Mouse (Mus musculus) heart, embryonic 15.5 days (tissue): ENCODE data around the gene Timm13. TPM values are rescaled to one million over a fixed set of nuclear protein-coding genes. Genes with fewer than 3 reads are reported as not detected.

Source experiments
- ATAC-seq: fragments of 200-750 bp; cut with Nextera tagmentation; replicated peaks from 2 replicates; pipeline ENCODE4 v1.8.0; 2017; ENCODE audit warnings: low read depth, moderate TSS enrichment; ENCODE audit not compliant: insufficient number of reproducible peaks, insufficient read depth, low FRiP score
- H3K27ac ChIP-seq: fragments of 300-500 bp; sonication (generic); 2 replicates; pipeline ENCODE4 v1.5.1; 2015; ENCODE audit warnings: mild to moderate bottlenecking, inconsistent platforms
- H3K27me3 ChIP-seq: fragments of 300-500 bp; sonication (generic); 2 replicates; pipeline ENCODE4 v1.6.1; 2015; ENCODE audit warnings: inconsistent platforms
- H3K36me3 ChIP-seq: fragments of 300-500 bp; sonication (generic); 2 replicates; pipeline ENCODE4 v1.6.1; 2015; ENCODE audit warnings: mild to moderate bottlenecking, inconsistent platforms
- H3K4me1 ChIP-seq: fragments of 300-500 bp; sonication (generic); replicated peaks from 2 replicates; pipeline ENCODE4 v1.6.1; 2015; ENCODE audit warnings: inconsistent platforms
- H3K4me2 ChIP-seq: fragments of 300-500 bp; sonication (generic); 2 replicates; pipeline ENCODE4 v1.6.1; 2015; ENCODE audit warnings: inconsistent platforms, mild to moderate bottlenecking, moderate library complexity
- H3K4me3 ChIP-seq: fragments of 300-500 bp; sonication (generic); 2 replicates; pipeline ENCODE4 v1.5.1; 2015; ENCODE audit warnings: mild to moderate bottlenecking, inconsistent platforms
- H3K9ac ChIP-seq: fragments of 300-500 bp; sonication (generic); 2 replicates; pipeline ENCODE4 v1.6.1; 2015; ENCODE audit warnings: mild to moderate bottlenecking, inconsistent platforms
- H3K9me3 ChIP-seq: fragments of 300-500 bp; sonication (generic); replicated peaks from 2 replicates; pipeline ENCODE4 v1.6.1; 2016; ENCODE audit warnings: inconsistent platforms
- WGBS: fragments of 180-500 bp; shearing (Covaris S2); methylation state at CpG from one replicate; pipeline ENCODE4 v1.1.7; 2015; ENCODE audit warnings: mixed read lengths; 5-methylcytosine and 5-hydroxymethylcytosine counted together
- polyA plus RNA-seq: library from polyadenylated mRNA; unstranded; fragments of >200 nt; fragmentation: Nextera tagmentation; extraction: Ambion mirVana; gene quantifications from 2 replicates; pipeline ENCODE4 v1.2.1, GENCODE M21; 2015

The Timm13 gene
- polyA plus RNA-seq, 1 experiment from 2014 or later, result 299 TPM

DNA sequence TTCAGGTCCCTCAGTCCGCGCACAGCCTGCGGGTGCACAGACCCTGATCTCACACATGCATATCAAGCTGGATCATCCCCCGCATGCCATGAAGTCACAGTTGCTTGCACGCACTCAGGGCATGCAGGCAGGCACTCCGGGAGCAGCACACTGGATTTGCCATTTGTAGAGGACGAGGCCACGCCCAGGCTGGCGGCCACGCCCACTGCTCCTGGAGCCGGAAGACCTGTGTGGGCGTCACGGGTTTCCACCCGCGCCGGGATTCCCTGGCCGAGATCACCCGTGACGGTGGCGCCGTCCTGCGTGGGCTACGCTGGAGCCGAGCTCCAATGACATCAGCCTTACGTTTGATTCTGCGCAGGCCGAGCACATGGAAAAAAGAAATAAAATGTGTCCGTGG, 38.9 kb upstream of the Timm13 start:
- Histone ChIP-seq H3K27ac (peak overlapping the region; percentile 99), H3K9me3 (no peaks in the 10 kb centered on the region), H3K4me3 (peak overlapping the region; percentile 39), H3K9ac (peak overlapping the region; percentile 45; the same call in 1 of the 2 replicates), H3K4me2 (peak overlapping the region; percentile 69), H3K4me1 (peaks cover 83% of the 10 kb centered on the region), H3K36me3 (no peaks in the 10 kb centered on the region), H3K27me3 (no peaks in the 10 kb centered on the region)
- 3% methylated on average over 28 of the region's 28 CpGs for WGBS
- peak; percentile 21; the same call in 1 of the 2 replicates for ATAC-seq

DNA sequence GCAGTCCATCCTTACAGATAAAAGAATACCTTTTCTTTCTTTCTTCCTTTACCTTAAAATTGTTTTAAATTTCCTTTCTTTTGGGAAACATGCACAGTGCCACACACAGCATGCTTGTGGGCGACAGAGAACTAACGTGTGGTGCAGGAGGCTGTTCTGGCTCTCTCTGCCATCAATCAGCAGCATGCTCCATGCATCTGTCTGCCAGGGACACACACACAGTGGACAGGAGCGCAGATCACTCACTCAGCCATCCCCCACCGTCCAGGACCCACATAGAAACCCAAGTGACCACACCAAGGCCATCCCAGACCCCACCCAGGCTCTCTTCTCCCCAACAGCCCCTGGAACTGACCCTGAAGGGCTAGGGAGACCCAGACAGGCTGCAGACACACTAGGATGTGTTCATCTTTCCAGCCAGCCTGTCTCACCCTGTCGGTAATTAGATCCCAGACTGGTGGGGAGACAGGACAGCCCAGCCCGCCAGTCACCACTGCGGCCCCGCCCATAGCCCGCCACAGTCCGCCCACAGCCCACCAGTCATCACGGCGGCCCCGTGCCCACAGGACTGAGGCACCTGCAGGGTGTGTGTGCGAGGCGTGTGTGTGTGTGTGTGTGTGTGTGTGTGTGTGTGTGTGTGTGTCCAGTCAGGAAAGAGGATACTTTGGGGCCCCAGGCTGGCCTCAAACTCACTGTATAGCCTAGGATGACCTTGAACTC, 38.2 kb upstream of the Timm13 start:
- H3K36me3 ChIP-seq, result no peaks in the 10 kb centered on the region
- H3K4me3 ChIP-seq, result peak overlapping the region; percentile 39
- peak overlapping the region; percentile 99 for H3K27ac ChIP-seq
- ATAC-seq, result peak; percentile 23; the same call in 1 of the 2 replicates
- peak overlapping the region; percentile 69 for H3K4me2 ChIP-seq
- H3K4me1 ChIP-seq, result peaks cover 90% of the 10 kb centered on the region
- H3K9me3 ChIP-seq, result no peaks in the 10 kb centered on the region
- WGBS, result 9% methylated on average over 15 of the region's 15 CpGs
- no peaks in the 10 kb centered on the region for H3K27me3 ChIP-seq
- peak overlapping the region; percentile 45 for H3K9ac ChIP-seq

DNA sequence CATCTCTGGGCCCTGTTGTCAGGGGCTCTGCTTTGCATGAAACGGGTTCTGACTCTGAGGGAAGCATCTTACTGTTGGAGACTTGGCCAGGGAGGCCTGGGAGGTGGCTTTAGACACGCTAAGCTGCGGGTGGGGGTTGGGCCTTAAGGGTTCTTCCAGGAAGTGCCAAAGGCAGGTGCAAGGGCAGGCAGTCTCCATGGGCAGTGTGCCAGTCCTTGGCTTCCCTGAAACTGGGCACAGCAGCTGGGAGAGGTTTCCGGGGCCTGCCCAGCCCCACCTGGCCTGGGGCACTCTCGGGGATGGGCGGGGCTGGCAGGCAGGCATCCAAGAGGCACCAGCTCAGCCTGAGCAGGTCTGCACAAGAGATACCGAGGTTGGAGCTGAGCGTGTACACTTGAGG, 36.9 kb upstream of the Timm13 start:
- WGBS, result 14% methylated on average over 8 of the region's 8 CpGs
- Histone ChIP-seq H3K27me3 (no peaks in the 10 kb centered on the region), H3K4me3 (no peak overlapping the region), H3K4me2 (peak overlapping the region; percentile 24; the same call in 1 of the 2 replicates), H3K36me3 (no peaks in the 10 kb centered on the region), H3K4me1 (peaks cover 91% of the 10 kb centered on the region), H3K9me3 (no peaks in the 10 kb centered on the region), H3K9ac (no peak overlapping the region; the same call in 1 of the 2 replicates), H3K27ac (peak overlapping the region; percentile 99)
- ATAC-seq, result no peak

DNA sequence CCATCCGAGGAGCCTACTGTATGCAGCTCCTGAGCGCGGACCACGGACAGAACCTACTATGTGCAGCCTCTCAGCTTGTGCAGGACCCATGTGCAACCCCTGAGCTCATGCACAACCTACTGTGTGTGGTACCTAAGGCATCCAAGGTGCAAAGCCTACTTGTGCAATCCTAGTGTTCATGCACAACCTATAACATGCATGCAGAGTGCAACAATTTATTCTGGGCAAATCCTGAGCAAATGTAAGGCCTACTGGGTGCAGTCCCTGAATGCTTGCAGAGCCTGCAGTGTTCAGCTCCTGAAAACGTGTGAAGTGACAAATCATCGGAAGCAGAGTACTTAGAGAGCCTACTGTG, 36.0 kb upstream of the Timm13 start:
- Histone ChIP-seq H3K9ac (peak overlapping the region; percentile 71; the same call in 1 of the 2 replicates), H3K4me3 (peak overlapping the region; percentile 51), H3K27me3 (no peaks in the 10 kb centered on the region), H3K4me2 (peak overlapping the region; percentile 81), H3K4me1 (peaks cover 97% of the 10 kb centered on the region), H3K27ac (peak overlapping the region; percentile 99), H3K36me3 (no peaks in the 10 kb centered on the region), H3K9me3 (no peaks in the 10 kb centered on the region)
- 11% methylated on average over 6 of the region's 6 CpGs for WGBS
- no peak for ATAC-seq

DNA sequence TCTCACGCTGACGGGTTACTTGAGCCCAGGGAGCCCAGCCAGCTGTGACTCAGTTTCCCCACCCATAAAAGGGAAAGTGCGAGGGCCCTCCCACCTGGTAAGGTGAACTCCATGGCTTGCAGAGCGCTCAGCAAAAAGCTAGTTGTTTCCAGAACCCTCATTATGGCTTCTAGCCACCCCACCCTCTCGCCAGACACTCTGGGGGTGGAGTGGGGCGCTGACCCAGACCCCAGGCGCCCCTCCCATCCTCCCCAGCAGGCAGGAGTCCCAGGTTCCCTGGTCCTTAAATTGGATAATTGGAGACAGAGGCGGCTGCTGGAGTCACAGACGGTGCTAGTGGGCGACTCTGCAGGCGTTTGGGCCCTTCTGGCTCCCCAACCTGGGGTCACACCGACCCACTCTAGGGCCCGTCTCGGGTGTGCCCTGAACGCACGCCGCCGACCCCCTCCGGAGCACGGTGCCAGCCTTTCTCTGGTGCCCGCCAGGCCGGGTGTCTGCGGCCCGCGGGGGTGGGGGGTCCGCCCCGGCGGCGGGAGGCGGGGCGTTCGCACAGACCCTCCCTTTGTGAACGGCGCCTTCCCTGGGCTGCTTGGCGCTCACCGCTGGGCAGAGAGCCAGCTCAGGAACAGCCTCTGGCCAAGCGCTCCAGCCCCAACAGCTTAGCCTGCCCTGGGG, 35.5 kb upstream of the Timm13 start:
- peak overlapping the region; percentile 71 for H3K9ac ChIP-seq
- WGBS, result 3% methylated on average over 37 of the region's 37 CpGs
- H3K36me3 ChIP-seq, result no peaks in the 10 kb centered on the region
- H3K27me3 ChIP-seq, result no peaks in the 10 kb centered on the region
- peaks cover 97% of the 10 kb centered on the region for H3K4me1 ChIP-seq
- peak; percentile 51 for ATAC-seq
- no peaks in the 10 kb centered on the region for H3K9me3 ChIP-seq
- H3K4me2 ChIP-seq, result peak overlapping the region; percentile 81
- H3K4me3 ChIP-seq, result peak overlapping the region; percentile 51
- peak overlapping the region; percentile 99 for H3K27ac ChIP-seq

DNA sequence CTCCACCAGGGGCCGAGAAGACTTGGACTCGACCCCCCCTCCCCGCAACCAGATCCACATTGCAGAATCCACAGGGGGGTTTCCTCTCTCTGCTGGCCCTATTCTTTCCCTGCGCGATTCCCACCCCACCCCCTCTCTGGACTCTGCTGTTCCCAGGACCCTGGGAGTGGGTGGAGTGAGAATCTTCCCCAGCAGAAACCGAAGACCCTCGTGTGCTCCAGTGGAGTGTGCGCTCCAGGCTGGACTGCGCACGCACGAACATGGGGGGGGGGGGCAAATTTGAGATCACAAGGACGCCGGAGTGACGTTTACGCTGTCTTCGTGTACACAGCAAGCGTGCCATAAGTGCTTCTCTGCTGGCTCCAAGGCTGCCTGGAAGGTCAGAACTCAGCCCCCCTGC, 34.9 kb upstream of the Timm13 start:
- peak overlapping the region; percentile 71; the same call in 1 of the 2 replicates for H3K9ac ChIP-seq
- no peaks in the 10 kb centered on the region for H3K9me3 ChIP-seq
- ATAC-seq, result no peak
- H3K27me3 ChIP-seq, result no peaks in the 10 kb centered on the region
- 11% methylated on average over 17 of the region's 17 CpGs for whole genome bisulfite sequencing
- peak overlapping the region; percentile 99 for H3K27ac ChIP-seq
- no peaks in the 10 kb centered on the region for H3K36me3 ChIP-seq
- H3K4me3 ChIP-seq, result peak overlapping the region; percentile 51
- peaks cover 97% of the 10 kb centered on the region for H3K4me1 ChIP-seq
- H3K4me2 ChIP-seq, result peak overlapping the region; percentile 81

DNA sequence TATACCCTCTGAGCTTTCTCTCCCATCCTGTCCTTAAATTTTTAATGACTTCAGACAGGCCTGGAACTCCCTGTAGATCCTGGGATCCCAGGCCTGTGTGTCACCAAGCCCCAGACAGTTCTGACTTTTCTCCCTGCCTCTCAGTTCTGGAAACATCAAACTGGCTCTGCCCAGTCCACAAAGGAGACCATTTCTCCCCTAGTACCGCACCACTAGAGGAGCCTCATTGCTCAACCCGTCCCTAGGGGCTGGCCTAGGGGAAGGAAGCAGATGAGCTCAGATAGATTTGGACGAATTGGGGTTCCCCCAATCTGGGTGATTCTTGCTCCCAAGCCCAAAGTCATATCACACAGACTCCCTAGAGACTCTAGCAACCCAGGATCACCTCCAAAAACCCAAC, 34.5 kb upstream of the Timm13 start:
- ATAC-seq, result no peak
- 37% methylated on average over 3 of the region's 3 CpGs for WGBS
- H3K27me3 ChIP-seq, result no peaks in the 10 kb centered on the region
- no peak overlapping the region for H3K9ac ChIP-seq
- H3K4me3 ChIP-seq, result no peak overlapping the region
- no peaks in the 10 kb centered on the region for H3K36me3 ChIP-seq
- H3K9me3 ChIP-seq, result no peaks in the 10 kb centered on the region
- peak overlapping the region; percentile 81; the same call in 1 of the 2 replicates for H3K4me2 ChIP-seq
- H3K4me1 ChIP-seq, result peaks cover 96% of the 10 kb centered on the region
- peak overlapping the region; percentile 99 for H3K27ac ChIP-seq

DNA sequence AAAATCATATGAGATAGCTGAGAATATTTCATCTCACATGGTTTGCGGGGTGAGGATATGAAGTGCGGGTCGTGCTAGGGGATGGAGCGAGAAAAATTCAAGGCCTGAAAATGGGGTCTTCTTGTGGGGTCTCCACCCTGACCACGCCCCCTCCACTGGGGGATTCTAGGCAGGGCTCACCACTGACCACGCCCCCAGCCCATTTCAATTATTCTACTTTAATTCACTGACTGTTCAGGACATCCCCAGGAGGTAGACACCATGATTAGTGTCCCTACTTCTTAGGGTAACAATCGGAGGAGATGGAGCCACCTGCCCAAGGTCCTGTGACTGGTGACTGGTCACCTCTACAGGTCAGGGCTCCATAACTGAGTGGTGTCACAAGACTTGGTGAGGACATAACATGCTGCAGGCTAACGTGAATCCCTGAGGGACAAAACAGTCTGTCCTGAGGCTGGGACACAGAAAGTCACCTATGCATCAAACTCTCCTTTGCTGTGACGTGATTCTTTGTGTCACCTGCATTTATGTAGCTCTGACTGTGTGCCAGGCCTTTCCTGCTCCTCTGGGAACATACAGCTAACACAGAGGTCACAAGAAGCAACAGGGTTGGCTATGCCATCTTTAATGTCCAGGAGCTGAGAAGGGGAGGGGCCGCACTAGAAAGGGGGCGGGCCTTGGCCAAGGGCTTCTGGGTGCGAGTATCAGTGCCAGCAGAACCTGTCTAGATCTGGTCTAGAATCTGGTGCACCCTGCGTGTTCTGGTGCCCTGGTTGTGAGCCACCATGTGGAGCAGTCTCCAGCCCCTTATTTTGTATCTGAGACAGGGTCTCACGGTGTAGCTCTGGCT, 33.6 kb upstream of the Timm13 start:
- peak overlapping the region; percentile 28 for H3K27ac ChIP-seq
- H3K27me3 ChIP-seq, result no peaks in the 10 kb centered on the region
- H3K9me3 ChIP-seq, result no peaks in the 10 kb centered on the region
- ATAC-seq, result no peak
- H3K4me2 ChIP-seq, result no peak overlapping the region; the same call in 1 of the 2 replicates
- H3K9ac ChIP-seq, result no peak overlapping the region
- H3K4me3 ChIP-seq, result no peak overlapping the region
- H3K36me3 ChIP-seq, result no peaks in the 10 kb centered on the region
- H3K4me1 ChIP-seq, result peaks cover 90% of the 10 kb centered on the region
- WGBS, result 61% methylated on average over 14 of the region's 14 CpGs

DNA sequence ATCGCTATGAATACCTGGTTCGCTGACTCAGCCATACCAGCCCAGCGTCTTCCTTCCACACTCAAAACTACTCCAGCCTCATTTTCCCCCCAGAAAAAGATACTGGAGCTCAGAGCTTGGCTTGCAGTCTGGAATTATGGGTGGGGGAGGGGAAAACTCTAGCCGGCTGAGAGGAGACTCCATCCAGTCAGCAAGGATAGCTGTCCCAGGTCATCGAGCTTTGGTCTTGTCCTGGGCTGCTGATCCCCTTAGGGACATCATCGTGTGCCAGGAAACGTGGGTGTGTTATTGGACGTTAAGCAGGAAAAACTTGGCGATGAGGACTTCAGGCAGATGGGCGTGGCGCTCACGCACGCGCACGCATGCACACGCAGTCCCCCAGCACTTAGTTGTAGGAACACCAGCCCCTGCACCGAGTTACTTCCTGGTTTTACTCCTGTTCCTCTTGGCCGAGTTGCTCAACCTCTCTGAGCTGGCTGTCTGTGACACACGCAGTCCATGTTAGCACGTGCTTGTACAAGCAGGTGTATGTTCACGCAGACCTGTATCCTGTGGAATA, 32.7 kb upstream of the Timm13 start:
- peak overlapping the region; percentile 17 for H3K27ac ChIP-seq
- WGBS, result 5% methylated on average over 21 of the region's 21 CpGs

DNA sequence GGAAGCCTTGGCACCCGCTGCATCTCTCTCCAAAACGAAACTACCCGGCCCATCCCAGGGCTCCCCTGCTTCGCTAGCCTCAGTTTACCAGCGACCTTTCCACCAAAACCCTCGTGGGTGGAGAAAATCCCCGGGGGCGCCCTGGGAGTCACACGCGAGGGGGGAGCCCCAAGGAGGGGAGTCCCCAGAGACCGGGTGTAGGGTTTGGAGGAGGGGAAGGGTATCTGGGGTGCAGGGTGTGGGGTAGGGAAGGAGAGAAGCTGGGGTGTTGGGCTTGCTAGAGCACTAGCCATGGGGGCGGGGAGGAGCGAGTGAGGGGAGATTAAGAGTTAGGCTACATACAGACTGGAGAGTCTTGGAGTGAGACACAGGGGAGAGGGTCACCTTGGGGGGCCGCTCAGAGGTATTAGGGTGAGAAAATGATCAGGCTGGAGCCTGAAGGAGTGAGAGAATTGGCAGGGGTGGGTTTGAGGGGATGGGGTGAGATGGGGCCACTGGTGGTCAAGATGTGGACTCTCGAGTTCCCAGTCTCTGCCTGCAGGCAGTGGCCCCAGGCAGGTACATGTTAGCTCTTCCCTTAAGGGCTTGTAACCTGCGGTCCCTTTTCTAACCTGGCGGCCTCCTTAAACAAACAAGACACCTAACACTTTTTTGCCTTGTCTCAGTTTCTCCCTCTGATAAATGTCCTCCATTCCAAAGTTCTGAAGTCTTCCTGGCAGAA, 32.1 kb upstream of the Timm13 start:
- Histone ChIP-seq H3K4me2 (peak overlapping the region; percentile 86), H3K4me1 (peaks cover 81% of the 10 kb centered on the region), H3K9me3 (no peaks in the 10 kb centered on the region), H3K4me3 (peak overlapping the region; percentile 81), H3K27me3 (no peaks in the 10 kb centered on the region), H3K27ac (peak overlapping the region; percentile 74), H3K9ac (peak overlapping the region; percentile 82), H3K36me3 (no peaks in the 10 kb centered on the region)
- no peak for ATAC-seq
- 3% methylated on average over 17 of the region's 17 CpGs for WGBS

More for the DNA sequence above, 32.7 kb upstream of the Timm13 start:
- peak overlapping the region; percentile 82; the same call in 1 of the 2 replicates for H3K9ac ChIP-seq
- no peaks in the 10 kb centered on the region for H3K27me3 ChIP-seq
- H3K4me1 ChIP-seq, result peaks cover 87% of the 10 kb centered on the region
- no peaks in the 10 kb centered on the region for H3K9me3 ChIP-seq
- peak overlapping the region; percentile 86 for H3K4me2 ChIP-seq
- H3K4me3 ChIP-seq, result peak overlapping the region; percentile 81
- no peak for ATAC-seq
- H3K36me3 ChIP-seq, result no peaks in the 10 kb centered on the region
